Mouse (Mus musculus) intestine, embryonic 15.5 days (tissue): ENCODE data around the gene Casp3. TPM values are rescaled to one million over a fixed set of nuclear protein-coding genes. Genes with fewer than 3 reads are reported as not detected.
"Not testable (repeated sequence)": the region's sequence is repeated elsewhere in the genome, so short reads cannot be mapped to it uniquely, and the experiment has no call there.

ENCODE experiments used
- ATAC-seq: fragments of 200-750 bp; cut with Nextera tagmentation; 2 replicates; pipeline ENCODE4 v1.8.0; 2017; ENCODE audit warnings: moderate TSS enrichment, moderate library complexity
- H3K27ac ChIP-seq: fragments of 300-500 bp; sonication (generic); 2 replicates; pipeline ENCODE4 v1.5.1; 2015; ENCODE audit warnings: mild to moderate bottlenecking, inconsistent platforms
- H3K27me3 ChIP-seq: fragments of 300-500 bp; sonication (generic); replicated peaks from 2 replicates; pipeline ENCODE4 v1.6.1; 2015; ENCODE audit warnings: inconsistent platforms
- H3K36me3 ChIP-seq: fragments of 300-500 bp; sonication (generic); 2 replicates; pipeline ENCODE4 v1.6.1; 2015; ENCODE audit warnings: inconsistent platforms
- H3K4me1 ChIP-seq: fragments of 300-500 bp; sonication (generic); replicated peaks from 2 replicates; pipeline ENCODE4 v1.6.1; 2015; ENCODE audit warnings: inconsistent platforms
- H3K4me2 ChIP-seq: fragments of 300-500 bp; sonication (generic); replicated peaks from 2 replicates; pipeline ENCODE4 v1.6.1; 2015; ENCODE audit warnings: mild to moderate bottlenecking, inconsistent platforms
- H3K4me3 ChIP-seq: fragments of 300-500 bp; sonication (generic); replicated peaks from 2 replicates; pipeline ENCODE4 v1.5.1; 2015; ENCODE audit warnings: inconsistent platforms
- H3K9ac ChIP-seq: fragments of 300-500 bp; sonication (generic); 2 replicates; pipeline ENCODE4 v1.6.1; 2015; ENCODE audit warnings: inconsistent platforms
- H3K9me3 ChIP-seq: fragments of 300-500 bp; sonication (generic); 2 replicates; pipeline ENCODE4 v1.6.1; 2016; ENCODE audit warnings: inconsistent platforms
- WGBS: fragments of 180-500 bp; shearing (Covaris S2); methylation state at CpG from one replicate; pipeline ENCODE4 v1.1.7; 2015; 5-methylcytosine and 5-hydroxymethylcytosine counted together
- polyA plus RNA-seq: library from polyadenylated mRNA; unstranded; fragments of >200 nt; fragmentation: Nextera tagmentation; extraction: Ambion mirVana; gene quantifications from 2 replicates; pipeline ENCODE4 v1.2.1, GENCODE M21; 2015

Casp3 gene
- polyA plus RNA-seq: 54.4 and 69.0 TPM in 2 replicates

DNA sequence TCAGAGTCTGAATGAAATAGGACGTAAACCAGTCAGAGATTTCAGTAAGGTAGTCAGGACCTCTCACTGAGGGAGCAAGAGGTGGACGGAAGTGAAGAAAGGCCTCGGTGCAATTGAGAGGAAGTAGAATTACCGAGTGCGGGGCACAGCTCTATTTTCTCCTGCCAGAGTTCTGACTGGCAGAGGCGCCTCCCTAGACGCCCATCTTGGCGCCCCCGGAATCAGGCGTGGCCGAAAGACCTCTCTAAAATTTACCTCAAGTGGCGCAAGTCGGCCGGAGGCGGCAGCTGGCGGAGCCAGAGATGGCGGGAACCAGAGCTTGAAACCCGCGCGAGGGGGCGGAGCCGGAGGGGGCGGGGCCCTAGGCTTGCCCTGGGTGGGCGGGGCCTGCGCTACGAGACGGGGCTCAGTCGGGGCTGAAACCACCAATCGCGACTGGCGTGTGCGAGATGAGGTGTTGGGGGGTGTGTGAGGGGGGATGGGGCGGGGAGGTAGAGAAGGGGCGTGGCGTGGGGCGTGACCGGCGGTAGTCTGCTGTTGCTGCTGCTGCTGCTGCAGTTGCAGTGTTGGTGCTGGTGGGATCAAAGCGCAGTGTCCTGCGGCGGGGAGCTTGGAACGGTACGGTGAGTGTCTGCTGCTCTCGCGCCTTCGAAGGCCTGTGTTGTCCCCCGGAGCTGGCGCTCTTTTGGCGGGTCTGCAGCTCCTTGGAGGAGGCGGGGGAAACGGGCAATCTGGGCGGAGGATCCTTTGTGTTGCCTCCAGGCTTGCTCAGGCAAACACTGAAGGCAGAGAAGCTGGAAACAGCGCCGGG is at the start of gene Casp3, which contains the start of gene Primpol:
Casp3 (plus strand) TSS at position 413 of the 811 bp plus-strand sequence.
Primpol (minus strand) TSS at position 334 of the 811 bp plus-strand sequence.
- Histone ChIP-seq H3K9ac (peak within 1 kb of the TSS; percentile 88), H3K9me3 (no peaks in the 10 kb centered on the region), H3K36me3 (no peaks in the 10 kb centered on the region), H3K4me2 (peak within 1 kb of the TSS; percentile 82), H3K27me3 (no peaks in the 10 kb centered on the region), H3K27ac (peak within 1 kb of the TSS; percentile 87), H3K4me3 (peak within 1 kb of the TSS; percentile 79), H3K4me1 (peaks cover 13% of the 10 kb centered on the region; the same call in 1 of the 2 replicates)
- peak; percentile 98 for ATAC-seq
- WGBS: under 1% methylated on average over 54 of the region's 54 CpGs

DNA sequence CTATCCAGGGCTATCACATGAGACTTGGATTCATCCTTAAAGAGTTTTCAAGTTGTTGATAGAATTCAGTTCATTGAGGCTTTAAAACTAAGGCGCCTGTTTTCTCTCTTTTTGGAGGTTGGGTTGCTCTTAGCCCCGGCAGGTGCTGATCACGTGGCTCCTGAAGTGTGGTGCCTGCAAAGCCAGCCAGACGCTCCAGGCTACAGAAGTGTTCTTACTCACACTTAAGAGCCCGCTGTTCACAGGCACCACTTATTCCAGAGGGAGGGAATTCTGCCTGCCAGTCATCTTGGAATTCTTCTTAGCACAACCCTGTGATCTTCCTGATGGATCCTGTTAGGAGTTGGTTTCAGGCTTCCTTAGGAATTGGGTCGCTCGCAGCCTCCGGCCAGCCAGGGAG is 49.1 kb upstream of the Casp3 start:
- no peak overlapping the region for H3K27ac ChIP-seq

GRCm38 (mm10) chr8:46568942-46569341 is 48.1 kb upstream of the Casp3 start:
- WGBS: 69% methylated on average over 2 of the region's 2 CpGs
- Histone ChIP-seq H3K9me3 (no peaks in the 10 kb centered on the region), H3K27me3 (no peaks in the 10 kb centered on the region), H3K4me1 (peaks cover 9% of the 10 kb centered on the region), H3K9ac (no peak overlapping the region), H3K4me3 (no peak overlapping the region), H3K27ac (no peak overlapping the region), H3K36me3 (0 out of 2 replicates have a peak, but pooled peaks cover 6% of the 10 kb centered on the region), H3K4me2 (no peak overlapping the region)
- no peak for ATAC-seq

More for the DNA sequence above, 49.1 kb upstream of the Casp3 start:
- no peak overlapping the region for H3K9ac ChIP-seq
- no peaks in the 10 kb centered on the region for H3K9me3 ChIP-seq
- H3K36me3 ChIP-seq: 0 out of 2 replicates have a peak, but pooled peaks cover 5% of the 10 kb centered on the region
- no peaks in the 10 kb centered on the region for H3K27me3 ChIP-seq
- no peak overlapping the region for H3K4me3 ChIP-seq
- WGBS: 84% methylated on average over 8 of the region's 8 CpGs
- no peak for ATAC-seq
- H3K4me2 ChIP-seq: no peak overlapping the region
- peaks cover 9% of the 10 kb centered on the region for H3K4me1 ChIP-seq

GRCm38 (mm10) chr8:46569659-46570441 is 47.2 kb upstream of the Casp3 start:
- Histone ChIP-seq H3K4me1 (peaks cover 9% of the 10 kb centered on the region), H3K4me3 (no peak overlapping the region), H3K9ac (no peak overlapping the region), H3K4me2 (no peak overlapping the region), H3K27ac (peak overlapping the region; percentile 20), H3K9me3 (no peaks in the 10 kb centered on the region), H3K27me3 (no peaks in the 10 kb centered on the region), H3K36me3 (peaks cover 6% of the 10 kb centered on the region; the same call in 1 of the 2 replicates)
- peak; percentile 89 for ATAC-seq
- WGBS: 72% methylated on average over 19 of the region's 19 CpGs

DNA sequence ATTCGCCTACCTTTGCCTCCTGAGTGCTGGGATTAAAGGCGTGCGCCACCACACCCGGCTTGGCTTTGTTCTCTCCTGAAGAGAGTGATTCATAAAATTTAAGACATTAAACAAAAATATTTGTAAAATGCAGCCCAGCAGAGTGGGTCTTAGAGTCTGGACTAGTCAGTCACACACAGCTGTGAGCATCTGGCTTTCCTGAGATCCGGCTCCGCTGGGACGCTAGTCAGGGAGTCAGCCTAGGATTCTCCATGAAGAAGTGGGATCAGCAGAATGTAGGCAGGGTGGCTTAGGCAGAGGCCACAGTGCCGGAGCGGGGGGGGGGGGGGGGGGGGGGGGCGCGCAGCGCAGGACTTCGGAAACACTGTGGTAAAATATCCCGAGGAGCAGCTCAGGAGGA is 46.4 kb upstream of the Casp3 start:
- H3K9me3 ChIP-seq: no peaks in the 10 kb centered on the region
- ATAC-seq: peak; percentile 41; the same call in 1 of the 2 replicates
- WGBS: 65% methylated on average over 10 of the region's 14 CpGs
- H3K27me3 ChIP-seq: no peaks in the 10 kb centered on the region
- no peak overlapping the region for H3K9ac ChIP-seq
- no peak overlapping the region for H3K4me3 ChIP-seq
- peaks cover 9% of the 10 kb centered on the region for H3K4me1 ChIP-seq
- peaks cover 6% of the 10 kb centered on the region; the same call in 1 of the 2 replicates for H3K36me3 ChIP-seq
- no peak overlapping the region for H3K27ac ChIP-seq
- H3K4me2 ChIP-seq: no peak overlapping the region

DNA sequence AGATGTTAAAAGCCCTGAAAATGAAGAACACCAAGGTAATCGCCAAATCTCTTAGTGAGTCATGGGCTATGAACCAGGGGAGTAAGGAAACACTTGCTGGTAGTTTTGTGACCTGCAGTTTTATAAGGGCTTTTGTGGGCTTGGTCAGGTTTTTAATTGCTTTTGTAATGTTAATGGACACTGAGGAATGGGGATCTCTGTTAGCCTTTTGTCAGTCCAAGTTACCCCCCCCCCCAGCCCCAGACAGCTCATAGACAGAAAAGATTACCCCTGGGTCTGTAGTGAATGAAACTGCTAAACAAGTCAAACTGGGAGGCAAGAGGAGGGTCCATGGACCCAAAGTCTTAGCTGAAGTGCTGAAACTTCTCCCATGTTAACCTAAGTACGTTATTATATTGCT is 43.6 kb upstream of the Casp3 start:
- Histone ChIP-seq H3K9me3 (no peaks in the 10 kb centered on the region), H3K4me1 (peaks cover 9% of the 10 kb centered on the region), H3K4me3 (no peak overlapping the region), H3K36me3 (peaks cover 18% of the 10 kb centered on the region; the same call in 1 of the 2 replicates), H3K9ac (no peak overlapping the region), H3K4me2 (no peak overlapping the region), H3K27ac (no peak overlapping the region), H3K27me3 (no peaks in the 10 kb centered on the region)
- WGBS: 85% methylated on average over 2 of the region's 2 CpGs
- ATAC-seq: no peak

DNA sequence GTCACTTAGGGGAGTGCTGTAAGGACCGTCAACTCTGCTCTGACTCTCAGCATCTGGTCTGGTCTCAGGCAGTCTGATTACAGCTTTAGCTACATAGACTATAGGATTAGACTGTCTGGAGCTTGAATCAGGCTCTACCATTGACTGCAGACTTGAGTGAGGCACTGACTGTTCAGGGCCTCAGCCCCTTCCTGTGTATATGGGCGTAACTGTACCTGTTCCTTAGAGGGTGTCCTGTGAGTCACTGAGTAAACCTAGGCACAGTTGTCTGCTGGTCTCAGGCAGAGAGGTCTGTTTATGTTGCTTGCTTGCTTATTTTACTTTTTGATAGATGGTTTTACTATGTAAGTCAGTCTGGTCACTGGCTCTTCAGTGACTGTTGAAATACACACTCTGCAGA is 43.1 kb upstream of the Casp3 start:
- Histone ChIP-seq H3K4me2 (no peak overlapping the region), H3K9me3 (no peaks in the 10 kb centered on the region), H3K9ac (no peak overlapping the region), H3K27me3 (no peaks in the 10 kb centered on the region), H3K27ac (no peak overlapping the region), H3K4me1 (peaks cover 9% of the 10 kb centered on the region), H3K4me3 (no peak overlapping the region), H3K36me3 (peaks cover 21% of the 10 kb centered on the region; the same call in 1 of the 2 replicates)
- ATAC-seq: peak; percentile 39; the same call in 1 of the 2 replicates
- 85% methylated on average over 2 of the region's 2 CpGs for WGBS

- ATAC-seq: no peak
- no peak overlapping the region for H3K4me3 ChIP-seq
- H3K4me1 ChIP-seq: no peaks in the 10 kb centered on the region
- WGBS: 93% methylated on average over 9 of the region's 9 CpGs
- peaks cover 16% of the 10 kb centered on the region; the same call in 1 of the 2 replicates for H3K36me3 ChIP-seq
- H3K9me3 ChIP-seq: no peaks in the 10 kb centered on the region
- no peak overlapping the region for H3K4me2 ChIP-seq
- no peaks in the 10 kb centered on the region for H3K27me3 ChIP-seq
- no peak overlapping the region for H3K9ac ChIP-seq
- H3K27ac ChIP-seq: no peak overlapping the region
These were observed 38.3 kb upstream of the Casp3 start for GRCm38 (mm10) chr8:46578794-46579193.

GRCm38 (mm10) chr8:46584328-46584727 is 32.8 kb upstream of the Casp3 start:
- not testable (repeated sequence) for H3K9me3 ChIP-seq, H3K4me3 ChIP-seq, H3K27ac ChIP-seq, H3K4me2 ChIP-seq, H3K4me1 ChIP-seq, H3K9ac ChIP-seq, H3K27me3 ChIP-seq, ATAC-seq, H3K36me3 ChIP-seq
- WGBS: 51% methylated on average over 4 of the region's 4 CpGs

DNA sequence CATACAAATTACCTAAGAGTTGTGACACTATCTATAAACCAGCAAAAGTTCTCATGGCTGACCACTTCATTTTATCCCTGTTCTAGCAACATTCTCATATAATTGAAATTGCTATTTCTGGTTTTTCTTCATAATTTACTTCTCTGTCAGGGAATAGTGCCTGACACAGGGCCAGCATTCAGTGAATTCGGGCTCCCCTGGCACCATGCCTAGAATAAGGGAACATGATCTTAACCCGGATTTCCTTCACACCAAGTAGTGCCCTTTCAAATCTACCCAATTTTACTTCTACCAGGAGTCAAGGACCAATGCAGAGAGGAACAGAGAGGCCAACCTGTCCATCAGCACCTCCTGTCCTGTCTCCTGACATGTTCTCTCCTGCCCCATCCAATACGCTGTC is 31.5 kb upstream of the Casp3 start:
- no peak overlapping the region for H3K27ac ChIP-seq
- H3K4me3 ChIP-seq: no peak overlapping the region
- H3K4me1 ChIP-seq: no peaks in the 10 kb centered on the region
- H3K36me3 ChIP-seq: no peaks in the 10 kb centered on the region
- H3K9me3 ChIP-seq: no peaks in the 10 kb centered on the region
- no peaks in the 10 kb centered on the region for H3K27me3 ChIP-seq
- ATAC-seq: no peak
- 77% methylated on average over 3 of the region's 3 CpGs for WGBS
- no peak overlapping the region for H3K4me2 ChIP-seq
- H3K9ac ChIP-seq: no peak overlapping the region

DNA sequence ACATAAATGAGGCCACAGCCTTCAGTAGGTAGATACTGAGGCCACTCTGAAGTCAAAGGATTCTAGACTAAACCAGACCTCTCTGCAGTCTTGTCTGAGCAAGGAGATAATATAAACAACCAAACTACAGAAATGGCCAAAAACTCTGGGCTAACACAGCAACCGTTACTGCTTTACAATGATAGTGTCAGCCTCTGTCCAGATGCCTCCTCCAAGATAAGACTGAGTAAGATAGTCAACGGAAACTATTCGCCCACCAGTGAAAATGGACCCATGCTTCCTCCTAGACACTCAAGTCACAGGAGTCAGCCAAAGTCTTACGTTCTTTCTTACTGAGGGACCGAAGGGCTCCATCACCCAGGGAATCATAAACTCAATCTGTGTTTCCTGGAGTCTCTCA is 29.2 kb upstream of the Casp3 start:
- H3K4me1 ChIP-seq: no peaks in the 10 kb centered on the region
- H3K9ac ChIP-seq: no peak overlapping the region
- H3K9me3 ChIP-seq: no peaks in the 10 kb centered on the region
- no peak overlapping the region for H3K4me2 ChIP-seq
- H3K36me3 ChIP-seq: no peaks in the 10 kb centered on the region
- WGBS: 80% methylated on average over 5 of the region's 5 CpGs
- H3K4me3 ChIP-seq: no peak overlapping the region
- H3K27ac ChIP-seq: no peak overlapping the region
- no peaks in the 10 kb centered on the region for H3K27me3 ChIP-seq
- no peak for ATAC-seq

GRCm38 (mm10) chr8:46588663-46589062 is 28.4 kb upstream of the Casp3 start:
- H3K27ac ChIP-seq: no peak overlapping the region
- no peaks in the 10 kb centered on the region for H3K4me1 ChIP-seq
- no peak overlapping the region for H3K4me2 ChIP-seq
- no peaks in the 10 kb centered on the region for H3K9me3 ChIP-seq
- no peak overlapping the region for H3K4me3 ChIP-seq
- no peak overlapping the region for H3K9ac ChIP-seq
- 97% methylated on average over 2 of the region's 2 CpGs for WGBS
- H3K27me3 ChIP-seq: no peaks in the 10 kb centered on the region
- ATAC-seq: no peak
- no peaks in the 10 kb centered on the region for H3K36me3 ChIP-seq
